Mouse (Mus musculus) lung, adult 2 months (tissue): ENCODE data around the gene Ipp. TPM values are rescaled to one million over a fixed set of nuclear protein-coding genes. Genes with fewer than 3 reads are reported as not detected.

Experiments used
- DNase-seq: peaks from one replicate; pipeline ENCODE4 v3.0.0; 2022
- H3K4me1 ChIP-seq: fragments of 200-500 bp; 2 replicates; pipeline ENCODE4 v1.6.1; 2011; ENCODE audit warnings: low read length; ENCODE audit not compliant: control insufficient read depth, insufficient read depth
- H3K4me3 ChIP-seq: fragments of 200-500 bp; replicated peaks from 2 replicates; pipeline ENCODE3; 2011; ENCODE audit warnings: low read depth, mild to moderate bottlenecking, control low read depth, low read length; ENCODE audit errors: extremely low read depth
- CTCF ChIP-seq: fragments of 200-500 bp; IDR thresholded peaks from 2 replicates; pipeline ENCODE4 v1.5.1; 2011; ENCODE audit warnings: mild to moderate bottlenecking, low read length, control low read depth; ENCODE audit not compliant: insufficient read depth
- POLR2A ChIP-seq: fragments of 200-500 bp; IDR thresholded peaks from 2 replicates; pipeline ENCODE4 v1.6.1; 2011; ENCODE audit warnings: low read depth, mild to moderate bottlenecking, control low read depth, low read length, borderline replicate concordance; ENCODE audit errors: extremely low read depth
- WGBS: fragments of 180-500 bp; shearing (Covaris S2); methylation state at CpG from one replicate; pipeline ENCODE4 v1.1.7; 2018; 5-methylcytosine and 5-hydroxymethylcytosine counted together
- polyA plus RNA-seq: library from polyadenylated mRNA; depleted of rRNA; stranded (reverse); fragments of >200 nt; gene quantifications from 2 replicates; pipeline ENCODE4 v1.2.3, GENCODE M21; 2012

Ipp gene
- polyA plus RNA-seq, 1 experiment, result 2.5 TPM

DNA sequence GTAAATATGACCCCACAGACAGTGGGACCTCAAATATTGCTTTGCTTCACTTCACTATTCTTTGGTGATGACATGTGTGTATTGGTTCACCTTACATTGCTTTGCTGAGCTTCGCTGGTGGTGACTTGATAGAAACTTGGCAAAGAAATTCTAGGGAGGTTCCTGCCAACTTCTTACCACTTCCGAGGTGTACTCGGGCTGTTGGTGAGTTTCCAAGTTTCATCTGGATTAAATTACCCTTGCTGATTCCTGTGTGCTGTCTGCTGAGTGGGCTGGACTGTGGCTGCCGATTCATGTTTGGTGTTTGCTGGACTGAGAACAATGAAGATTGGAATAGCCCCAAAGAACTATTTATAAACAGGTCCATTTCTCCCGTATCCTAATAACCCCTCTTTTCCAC, 13.7 kb upstream of the Ipp start:
- TF ChIP-seq CTCF (no peak), POLR2A (no peak)
- Histone ChIP-seq H3K4me1 (peaks cover 10% of the 10 kb centered on the region), H3K4me3 (no peak overlapping the region)
- DNase-seq, result no peak
- 55% methylated on average over 5 of the region's 5 CpGs for WGBS

DNA sequence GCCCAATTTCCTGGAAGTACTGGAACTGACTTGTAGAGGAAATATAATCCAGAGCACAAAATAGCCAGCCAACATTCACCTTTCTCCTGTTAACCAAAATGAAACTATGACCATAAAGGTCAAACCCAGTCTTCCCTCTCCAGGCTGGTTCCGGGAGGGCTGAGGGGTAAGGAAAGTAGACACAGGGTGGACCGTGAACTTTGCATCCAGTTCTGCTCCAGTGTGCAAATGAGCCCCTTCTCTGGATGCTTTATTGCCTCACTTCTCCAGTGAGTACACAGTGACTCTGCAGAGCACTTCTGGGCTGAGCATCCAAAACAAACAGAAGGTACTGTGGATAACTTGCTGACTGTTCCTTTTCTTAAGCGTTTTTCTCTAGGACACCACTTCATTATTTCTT, 7.4 kb upstream of the Ipp start:
- WGBS, result 60% methylated on average over 3 of the region's 3 CpGs
- Histone ChIP-seq H3K4me1 (no peaks in the 10 kb centered on the region), H3K4me3 (no peak overlapping the region)
- no peak for TF ChIP-seq POLR2A
- TF ChIP-seq CTCF, result no peak
- DNase-seq, result no peak

DNA sequence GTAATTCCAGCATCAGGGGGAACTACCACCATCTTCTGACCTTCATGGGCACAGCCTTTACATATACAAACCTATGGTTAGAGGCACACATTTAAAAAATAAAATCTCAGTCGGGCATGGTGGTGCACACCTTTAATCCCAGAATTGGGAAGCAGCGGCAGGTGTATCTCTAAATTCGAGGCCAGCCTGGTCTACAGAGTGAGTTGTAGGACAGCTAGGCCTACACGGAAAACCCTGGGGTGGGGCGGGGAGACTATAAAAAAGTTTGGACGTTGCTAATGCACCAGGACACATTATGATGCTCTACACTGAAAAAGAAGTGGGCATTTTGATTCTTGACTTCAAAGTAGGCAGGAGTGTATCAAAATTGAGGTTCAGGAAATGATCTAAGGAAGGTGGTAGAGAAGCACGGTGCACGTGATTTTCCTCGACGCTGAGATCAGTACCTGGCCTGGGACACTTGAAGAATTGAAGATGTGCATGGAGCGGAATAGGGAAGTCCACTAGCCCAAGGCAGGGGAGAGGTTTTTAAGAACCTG, 394 bp upstream of the Ipp start:
- TF ChIP-seq CTCF (no peak), POLR2A (no peak)
- Histone ChIP-seq H3K4me3 (peak overlapping the region; percentile 69), H3K4me1 (no peaks in the 10 kb centered on the region; the same call in 1 of the 2 replicates)
- DNase-seq, result no peak
- WGBS, result 22% methylated on average over 11 of the region's 11 CpGs

DNA sequence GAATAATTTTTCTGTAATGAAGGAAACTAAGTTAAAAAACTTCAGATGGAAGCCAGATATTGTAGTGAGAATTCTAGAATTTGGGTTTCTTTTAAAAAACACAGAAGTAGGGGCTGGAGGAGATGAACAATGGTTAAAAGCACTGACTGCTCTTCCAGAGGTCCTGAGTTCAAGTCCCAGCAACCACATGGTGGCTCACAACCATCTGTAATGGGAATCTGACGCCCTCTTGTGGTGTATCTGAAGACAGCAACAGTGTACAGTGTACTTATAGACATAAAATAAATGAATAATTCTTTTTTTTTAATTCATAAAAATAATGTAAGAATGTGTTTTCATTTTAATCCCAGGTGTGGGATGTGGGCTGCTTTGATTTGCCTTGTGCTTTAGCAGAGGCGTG, 23.8 kb downstream of the Ipp start:
- DNase-seq, result no peak
- TF ChIP-seq POLR2A (no peak), CTCF (no peak)
- 74% methylated on average over 2 of the region's 2 CpGs for WGBS
- H3K4me1 ChIP-seq, result no peaks in the 10 kb centered on the region
- no peak overlapping the region for H3K4me3 ChIP-seq

DNA sequence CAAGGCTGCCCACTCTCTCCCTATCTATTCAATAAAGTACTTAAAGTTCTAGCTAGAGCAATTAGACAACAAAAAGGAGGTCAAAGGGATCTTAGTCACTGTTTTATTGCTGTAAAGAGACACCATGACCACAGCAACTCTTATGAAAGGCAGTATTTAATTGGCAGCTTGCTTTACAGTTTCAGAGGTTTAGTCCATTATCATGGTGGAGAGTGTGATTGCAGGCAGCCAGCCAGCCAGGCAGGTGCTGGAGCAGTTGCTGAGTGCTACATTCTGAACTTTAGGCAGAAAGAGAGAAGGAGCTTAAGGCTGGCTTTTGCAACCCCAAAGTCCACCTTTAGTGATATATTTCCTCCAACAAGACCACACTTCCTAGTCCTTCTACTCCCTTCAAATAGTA, 29.0 kb downstream of the Ipp start:
- TF ChIP-seq POLR2A (no peak), CTCF (no peak)

DNA sequence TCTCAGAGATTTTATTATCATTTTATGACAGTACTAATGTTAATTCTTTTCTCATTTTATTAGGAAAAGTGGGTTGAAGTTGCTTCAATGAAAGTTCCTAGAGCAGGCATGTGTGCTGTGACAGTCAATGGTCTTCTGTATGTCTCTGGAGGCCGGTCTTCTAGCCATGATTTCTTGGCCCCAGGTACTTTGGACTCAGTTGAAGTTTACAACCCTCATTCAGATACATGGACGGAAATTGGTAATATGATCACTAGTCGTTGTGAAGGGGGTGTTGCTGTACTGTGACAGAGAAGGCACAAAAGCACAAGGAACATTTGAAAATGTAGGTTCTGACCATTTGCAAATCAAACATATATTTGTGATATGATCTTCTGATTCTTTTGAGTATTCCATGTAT, 30.4 kb downstream of the Ipp start:
- WGBS, result 90% methylated on average over 3 of the region's 3 CpGs

More for the DNA sequence above, 29.0 kb downstream of the Ipp start:
- H3K4me1 ChIP-seq, result no peaks in the 10 kb centered on the region
- no peak overlapping the region for H3K4me3 ChIP-seq
- DNase-seq, result no peak

DNA sequence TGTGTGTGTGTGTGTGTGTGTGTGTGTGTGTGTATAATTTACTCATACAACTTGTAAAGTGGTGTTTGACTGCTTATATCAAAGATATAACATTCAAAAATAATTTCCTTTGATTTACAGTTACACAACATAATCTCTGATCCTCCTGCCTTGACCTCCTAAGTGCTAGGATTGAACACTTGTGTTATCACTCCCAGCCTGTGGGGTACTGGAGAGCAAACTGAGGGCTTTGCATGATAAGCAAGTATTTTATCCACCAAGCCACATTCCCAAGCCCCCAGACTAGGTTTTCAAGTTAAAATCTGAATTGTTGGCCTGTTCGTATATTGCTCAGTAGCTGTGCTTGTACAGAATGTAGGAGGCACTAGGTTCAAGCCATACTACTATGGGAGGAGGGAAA, 43.1 kb downstream of the Ipp start:
- DNase-seq, result no peak
- Histone ChIP-seq H3K4me1 (no peaks in the 10 kb centered on the region; the same call in 1 of the 2 replicates), H3K4me3 (no peak overlapping the region)
- WGBS, result 85% methylated on average over 1 of the region's 1 CpGs
- TF ChIP-seq CTCF (no peak), POLR2A (no peak)

More for the DNA sequence above, 30.4 kb downstream of the Ipp start:
- no peak for TF ChIP-seq POLR2A
- TF ChIP-seq CTCF, result no peak
- Histone ChIP-seq H3K4me1 (no peaks in the 10 kb centered on the region), H3K4me3 (no peak overlapping the region)
- DNase-seq, result no peak

DNA sequence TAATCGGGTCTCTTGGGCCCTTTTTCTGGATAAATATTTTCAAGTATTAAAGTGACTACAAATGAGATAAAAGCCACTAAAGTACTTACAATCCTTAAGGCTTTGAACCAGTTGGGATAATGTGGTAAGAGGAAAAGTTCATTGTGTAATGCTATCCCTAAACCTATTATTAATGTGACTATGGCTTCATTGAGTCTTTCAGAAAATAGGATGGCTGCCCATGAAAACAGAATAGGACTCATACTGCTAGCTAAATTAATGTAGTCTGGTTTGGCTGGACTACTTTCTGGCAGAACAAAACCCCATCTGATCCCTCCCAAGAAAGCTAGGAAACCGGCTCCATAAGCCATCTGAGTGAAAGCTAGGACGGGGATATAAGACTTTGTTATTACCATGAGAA, 45.7 kb downstream of the Ipp start:
- Histone ChIP-seq H3K4me3 (no peak overlapping the region), H3K4me1 (no peaks in the 10 kb centered on the region; the same call in 1 of the 2 replicates)
- TF ChIP-seq CTCF, result no peak
- no peak for TF ChIP-seq POLR2A
- no peak for DNase-seq
- 93% methylated on average over 3 of the region's 3 CpGs for WGBS

DNA sequence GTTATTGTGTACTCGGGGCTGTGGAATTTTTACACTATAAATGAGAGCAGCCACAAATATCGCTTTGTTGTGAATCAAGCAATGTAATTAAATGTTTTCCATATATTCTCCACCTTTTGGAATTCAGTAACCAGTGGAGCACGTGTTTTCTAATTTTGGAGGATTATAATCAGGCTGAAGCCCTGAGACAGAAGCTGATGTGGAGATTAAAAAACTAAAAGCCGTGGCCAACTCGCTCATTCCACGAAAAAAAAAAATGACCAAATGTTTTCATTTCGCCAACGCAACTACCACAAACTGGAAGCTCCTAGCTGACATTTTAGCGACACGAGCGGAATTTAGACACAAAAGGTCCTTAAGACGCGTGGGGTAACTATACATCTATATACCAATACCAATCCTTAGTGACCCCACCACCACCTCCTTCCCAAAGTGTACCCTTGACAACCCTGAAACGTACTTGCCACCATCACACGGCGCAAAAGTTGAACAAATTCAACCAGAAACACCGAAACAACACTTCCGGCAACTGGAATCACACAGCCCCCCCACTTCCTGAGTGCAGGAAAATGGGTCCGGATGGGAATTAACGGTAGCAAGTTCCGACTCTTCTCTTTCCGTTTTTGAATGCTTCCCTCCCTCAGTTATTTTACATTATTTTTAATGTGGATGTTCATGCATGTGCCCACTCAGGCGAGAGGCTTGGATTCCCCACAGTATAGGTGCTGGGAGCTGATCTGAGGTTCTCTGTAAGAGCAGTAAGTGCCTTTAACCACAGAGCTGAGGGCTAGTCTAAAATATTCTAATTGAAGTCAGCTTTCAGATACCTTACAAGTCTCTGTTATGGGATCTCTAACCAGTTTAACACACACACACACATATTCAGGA, 48.3 kb downstream of the Ipp start, which contains the start of gene Tmem69:
Gene Tmem69, minus strand, starts transcription at position 524 of the 888 bp plus-strand sequence.
- Histone ChIP-seq H3K4me1 (peaks cover 2% of the 10 kb centered on the region), H3K4me3 (peak within 1 kb of the TSS; percentile 88)
- TF ChIP-seq POLR2A, result no peak
- no peak for TF ChIP-seq CTCF
- peak; percentile 77 for DNase-seq
- whole genome bisulfite sequencing, result 2% methylated on average over 23 of the region's 23 CpGs

DNA sequence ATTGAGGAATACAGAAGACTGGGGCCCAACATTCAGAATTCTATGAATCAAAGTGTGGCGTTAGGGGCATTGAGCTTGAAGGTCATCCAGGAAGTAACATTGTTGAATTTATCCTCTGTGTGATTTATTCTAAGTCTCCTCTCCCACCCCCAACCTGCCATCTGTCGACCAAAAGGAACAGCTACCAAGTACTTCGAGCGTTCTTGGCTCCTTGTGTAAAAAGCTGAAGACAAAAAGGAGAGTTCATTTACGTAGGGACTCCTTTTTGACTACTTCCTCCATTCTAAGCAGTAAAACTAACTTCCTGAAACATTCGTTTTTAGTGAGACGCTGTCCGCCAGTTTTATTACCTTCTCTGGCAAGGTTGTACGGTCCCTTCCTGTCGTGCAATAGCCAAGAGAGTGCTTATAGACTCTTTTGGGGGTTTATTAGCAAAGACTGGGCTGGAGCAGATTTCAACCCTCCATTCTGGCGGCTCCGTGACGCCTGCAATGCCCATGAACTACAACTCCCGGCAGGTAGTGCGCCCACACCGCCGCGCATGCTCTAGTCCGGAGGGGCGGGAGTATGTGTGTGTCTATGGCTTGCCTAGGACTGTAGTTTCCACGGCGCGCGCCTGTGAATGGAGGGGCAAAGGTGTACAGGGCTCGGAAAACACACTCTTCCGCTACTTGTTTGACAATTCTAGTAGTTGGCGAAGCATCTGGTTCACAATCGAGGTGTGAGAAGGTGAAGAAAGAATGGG, 49.4 kb downstream of the Ipp start:
- Histone ChIP-seq H3K4me3 (peak overlapping the region; percentile 88), H3K4me1 (peaks cover 2% of the 10 kb centered on the region)
- WGBS, result under 1% methylated on average over 28 of the region's 28 CpGs
- peak; percentile 94 for DNase-seq
- TF ChIP-seq CTCF (no peak), POLR2A (peak; percentile 94)
